Mouse (Mus musculus) thymus, adult 2 months (tissue): ENCODE measurements around the gene Slc39a8. TPM values are rescaled to one million over a fixed set of nuclear protein-coding genes. Genes with fewer than 3 reads are reported as not detected.

ENCODE experiments used
- DNase-seq: peaks from one replicate; pipeline ENCODE4 v3.0.0; 2021
- H3K27ac ChIP-seq: fragments of 200-500 bp; 2 replicates; pipeline ENCODE4 v1.5.1; 2012; ENCODE audit warnings: low read length, control low read depth; ENCODE audit not compliant: control insufficient read depth, insufficient read depth
- H3K27me3 ChIP-seq: fragments of 200-500 bp; 2 replicates; pipeline ENCODE4 v1.6.1; 2012; ENCODE audit warnings: mild to moderate bottlenecking, low read length, moderate library complexity, mixed read lengths; ENCODE audit not compliant: control insufficient read depth, insufficient read depth
- H3K36me3 ChIP-seq: fragments of 200-500 bp; 2 replicates; pipeline ENCODE4 v1.6.1; 2012; ENCODE audit warnings: mild to moderate bottlenecking, low read length, moderate library complexity; ENCODE audit not compliant: control insufficient read depth, insufficient read depth
- H3K4me1 ChIP-seq: fragments of 200-500 bp; replicated peaks from 2 replicates; pipeline ENCODE4 v1.6.1; 2012; ENCODE audit warnings: low read length; ENCODE audit not compliant: control insufficient read depth, insufficient read depth
- H3K4me3 ChIP-seq: fragments of 200-500 bp; 2 replicates; pipeline ENCODE4 v1.5.1; 2012; ENCODE audit warnings: mild to moderate bottlenecking, low read length, control low read depth, moderate library complexity; ENCODE audit not compliant: control insufficient read depth, insufficient read depth
- CTCF ChIP-seq: fragments of 200-500 bp; IDR thresholded peaks from 2 replicates; pipeline ENCODE4 v1.5.1; 2012; ENCODE audit warnings: mild to moderate bottlenecking, control low read depth, low read length, moderate library complexity, borderline replicate concordance; ENCODE audit not compliant: control insufficient read depth, poor library complexity, insufficient read depth; ENCODE audit errors: extremely low read depth
- POLR2A ChIP-seq: fragments of 200-500 bp; IDR thresholded peaks from 2 replicates; pipeline ENCODE4 v1.6.1; 2012; ENCODE audit warnings: mild to moderate bottlenecking, low read length, control low read depth, moderate library complexity; ENCODE audit not compliant: control insufficient read depth, poor library complexity, insufficient read depth; ENCODE audit errors: extremely low read depth
- WGBS: fragments of 180-500 bp; shearing (Covaris S2); methylation state at CpG from one replicate; pipeline ENCODE4 v1.1.7; 2018; 5-methylcytosine and 5-hydroxymethylcytosine counted together
- polyA plus RNA-seq: library from polyadenylated mRNA; depleted of rRNA; stranded (reverse); fragments of >200 nt; gene quantifications from 2 replicates; pipeline ENCODE4 v1.2.3, GENCODE M21; 2012

The Slc39a8 gene
- polyA plus RNA-seq, 1 experiment, result 5.0 TPM

- WGBS, result 88% methylated on average over 5 of the region's 5 CpGs
- peak; percentile 15 for DNase-seq
- no peaks in the 10 kb centered on the region for H3K36me3 ChIP-seq
- H3K4me1 ChIP-seq, result no peaks in the 10 kb centered on the region
- H3K27ac ChIP-seq, result no peak overlapping the region
- TF ChIP-seq CTCF, result no peak
- TF ChIP-seq POLR2A, result no peak
- H3K4me3 ChIP-seq, result no peak overlapping the region
- no peaks in the 10 kb centered on the region for H3K27me3 ChIP-seq
Measured at GRCm38 (mm10) chr3:135843181-135843580, 18.1 kb downstream of the Slc39a8 start.

- Histone ChIP-seq H3K4me3 (no peak overlapping the region), H3K27ac (no peak overlapping the region), H3K36me3 (no peaks in the 10 kb centered on the region), H3K4me1 (no peaks in the 10 kb centered on the region), H3K27me3 (no peaks in the 10 kb centered on the region)
- DNase-seq, result no peak
- WGBS, result 97% methylated on average over 8 of the region's 8 CpGs
- TF ChIP-seq POLR2A, result no peak
- TF ChIP-seq CTCF, result no peak
Measured at GRCm38 (mm10) chr3:135843707-135844106, 18.6 kb downstream of the Slc39a8 start.

DNA sequence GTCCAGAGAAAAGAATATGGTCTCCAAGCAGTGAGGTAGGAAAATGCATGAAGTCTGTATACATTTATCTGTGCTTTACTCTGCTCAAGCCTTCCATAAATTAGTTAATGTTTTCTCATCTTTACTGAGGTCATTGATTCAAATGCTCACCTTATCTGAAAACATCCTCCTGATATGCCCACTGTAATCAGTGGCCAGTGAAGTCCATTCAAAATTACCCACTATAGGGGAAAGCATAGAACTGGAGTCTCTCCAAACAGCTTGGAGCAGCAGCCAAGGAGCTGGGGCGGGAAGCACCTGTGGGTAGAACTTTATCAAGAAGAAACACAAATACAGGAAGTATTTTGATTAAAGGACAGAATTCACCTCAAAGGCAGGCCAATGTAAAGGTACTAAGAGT, 19.8 kb downstream of the Slc39a8 start:
- DNase-seq, result no peak
- Histone ChIP-seq H3K36me3 (no peaks in the 10 kb centered on the region), H3K27me3 (no peaks in the 10 kb centered on the region), H3K4me3 (no peak overlapping the region), H3K4me1 (no peaks in the 10 kb centered on the region), H3K27ac (no peak overlapping the region)
- TF ChIP-seq POLR2A (no peak), CTCF (no peak)
- WGBS, result 89% methylated on average over 1 of the region's 1 CpGs

- no peaks in the 10 kb centered on the region for H3K27me3 ChIP-seq
- TF ChIP-seq POLR2A, result no peak
- TF ChIP-seq CTCF, result no peak
- no peak overlapping the region for H3K27ac ChIP-seq
- H3K4me1 ChIP-seq, result no peaks in the 10 kb centered on the region
- H3K4me3 ChIP-seq, result no peak overlapping the region
- no peak for DNase-seq
- no peaks in the 10 kb centered on the region for H3K36me3 ChIP-seq
- 91% methylated on average over 7 of the region's 7 CpGs for WGBS
Measured at GRCm38 (mm10) chr3:135845860-135846259, 20.8 kb downstream of the Slc39a8 start.

- DNase-seq, result no peak
- WGBS, result 78% methylated on average over 2 of the region's 2 CpGs
- no peak overlapping the region for H3K27ac ChIP-seq
- H3K27me3 ChIP-seq, result no peaks in the 10 kb centered on the region
- TF ChIP-seq CTCF, result no peak
- no peak for TF ChIP-seq POLR2A
- no peaks in the 10 kb centered on the region for H3K36me3 ChIP-seq
- no peaks in the 10 kb centered on the region for H3K4me1 ChIP-seq
- H3K4me3 ChIP-seq, result no peak overlapping the region
Measured at GRCm38 (mm10) chr3:135851607-135852006, 26.5 kb downstream of the Slc39a8 start.

- no peak for DNase-seq
- WGBS, result 91% methylated on average over 10 of the region's 10 CpGs
- H3K27me3 ChIP-seq, result no peaks in the 10 kb centered on the region
- no peaks in the 10 kb centered on the region for H3K36me3 ChIP-seq
- H3K4me1 ChIP-seq, result no peaks in the 10 kb centered on the region
- no peak overlapping the region for H3K27ac ChIP-seq
- H3K4me3 ChIP-seq, result no peak overlapping the region
- TF ChIP-seq CTCF (no peak), POLR2A (no peak)
Measured at GRCm38 (mm10) chr3:135853604-135854297, 28.7 kb downstream of the Slc39a8 start.

- no peak overlapping the region for H3K27ac ChIP-seq
- H3K4me1 ChIP-seq, result no peaks in the 10 kb centered on the region
- no peaks in the 10 kb centered on the region for H3K27me3 ChIP-seq
- 89% methylated on average over 14 of the region's 14 CpGs for WGBS
- no peak for DNase-seq
- H3K36me3 ChIP-seq, result no peaks in the 10 kb centered on the region
- TF ChIP-seq POLR2A, result no peak
- TF ChIP-seq CTCF, result no peak
- no peak overlapping the region for H3K4me3 ChIP-seq
Measured at GRCm38 (mm10) chr3:135854298-135854984, 29.4 kb downstream of the Slc39a8 start.
